Mouse (Mus musculus): ENCODE results near the gene Tcerg1l. TPM values are rescaled to one million over a fixed set of nuclear protein-coding genes. Genes with fewer than 3 reads are reported as not detected.
A peak's percentile ranks its signal among the peaks of the same experiment; 100 is the strongest.

Gene Tcerg1l
- polyA plus RNA-seq (2014; fragmentation: Nextera tagmentation; extraction: Ambion mirVana), result 0.38 and 0.44 TPM in 2 replicates

DNA sequence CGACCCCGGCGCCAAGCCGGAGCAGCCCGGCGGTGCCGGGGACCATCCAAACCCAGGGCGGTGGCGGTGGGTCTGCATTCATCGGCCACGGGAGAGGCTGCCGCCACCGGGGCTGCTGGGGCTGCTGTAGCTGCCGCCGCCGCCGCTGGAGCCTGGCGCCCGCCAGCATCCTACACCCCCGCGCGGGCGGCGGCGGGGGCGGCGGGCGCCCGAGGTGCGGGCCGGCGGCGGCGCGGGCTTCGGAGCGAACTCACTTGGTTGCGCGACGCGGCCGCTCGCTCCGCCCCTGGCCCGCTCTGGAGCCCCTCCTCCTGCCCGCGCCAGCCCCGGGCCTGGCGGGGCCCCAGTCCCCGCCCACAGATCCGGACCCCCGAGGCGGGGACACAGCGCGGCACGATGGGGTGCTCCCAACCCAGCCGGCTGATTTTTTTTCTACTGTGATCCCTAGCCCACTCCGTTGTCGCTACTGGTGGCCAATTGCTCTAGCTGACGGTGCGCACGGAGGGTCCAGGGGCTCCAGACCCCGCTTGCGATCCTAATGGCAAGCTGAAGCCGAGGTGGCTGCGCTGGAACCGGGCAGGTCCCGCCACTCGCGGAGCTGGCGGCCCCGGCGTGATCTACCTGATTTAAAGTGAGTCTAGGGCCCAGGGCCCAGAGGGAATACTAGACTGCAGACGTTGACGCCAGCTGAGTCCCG lies at the start of gene Tcerg1l:
TSS of gene Tcerg1l (minus strand) at position 246 of the 697 bp plus-strand sequence.
- Histone ChIP-seq H3K27me3 (ENCODE audit: control insufficient read depth, insufficient read depth, low read length) (peaks cover 50% of the 10 kb centered on the region), H3K4me3 (ENCODE audit: low read depth, low read length) (peak within 1 kb of the TSS; percentile 54), H3K9me3 (replicated peaks; ENCODE audit: control insufficient read depth, low read length) (no peaks in the 10 kb centered on the region), H3K4me1 (ENCODE audit: control insufficient read depth, insufficient read depth, low read length) (peaks cover 5% of the 10 kb centered on the region; the same call in 1 of the 2 replicates), H3K27ac (ENCODE audit: low read depth, low read length) (no peak within 1 kb of the TSS), H3K4me2 (peak within 1 kb of the TSS; percentile 99), H3K36me3 (ENCODE audit: control insufficient read depth, insufficient read depth, low read length) (no peaks in the 10 kb centered on the region), H3K9ac (ENCODE audit: low read depth, low read length) (no peak within 1 kb of the TSS)
- ATAC-seq (replicated peaks; ENCODE audit: insufficient number of reproducible peaks, low FRiP score, low TSS enrichment), result peak; percentile 69
- under 1% methylated on average over 61 of the region's 76 CpGs for WGBS (ENCODE audit: insufficient replicate concordance)

DNA sequence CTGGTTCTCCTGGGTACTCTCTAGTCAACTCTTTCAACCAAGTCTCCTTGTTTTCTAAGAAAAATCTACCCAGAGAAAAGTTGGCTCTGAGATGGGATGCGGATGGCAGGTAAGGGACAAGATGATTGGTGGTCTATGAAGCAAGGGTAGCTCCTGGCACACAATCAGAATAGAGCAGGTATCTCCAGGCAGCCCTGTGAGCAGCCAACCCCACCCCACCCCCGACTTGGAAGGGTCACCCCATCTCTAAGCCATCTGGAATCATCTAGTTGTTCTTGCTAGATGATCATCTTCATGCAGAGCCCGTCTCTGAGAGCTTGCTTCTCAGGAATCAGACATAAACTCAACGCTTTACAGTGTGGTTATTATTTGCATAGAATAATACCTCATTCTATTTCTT lies 44.6 kb upstream of the Tcerg1l start:
- H3K4me2 ChIP-seq, result no peak overlapping the region
- no peaks in the 10 kb centered on the region for H3K9me3 ChIP-seq (replicated peaks; ENCODE audit: control insufficient read depth, low read length)
- H3K4me3 ChIP-seq (ENCODE audit: low read depth, low read length), result no peak overlapping the region
- 64% methylated on average over 4 of the region's 4 CpGs for WGBS (ENCODE audit: insufficient replicate concordance)
- no peaks in the 10 kb centered on the region for H3K27me3 ChIP-seq (ENCODE audit: control insufficient read depth, insufficient read depth, low read length)
- ATAC-seq (replicated peaks; ENCODE audit: insufficient number of reproducible peaks, low FRiP score, low TSS enrichment), result no peak
- no peaks in the 10 kb centered on the region for H3K36me3 ChIP-seq (ENCODE audit: control insufficient read depth, insufficient read depth, low read length)
- H3K27ac ChIP-seq (ENCODE audit: low read depth, low read length), result no peak overlapping the region
- H3K9ac ChIP-seq (ENCODE audit: low read depth, low read length), result no peak overlapping the region
- H3K4me1 ChIP-seq (ENCODE audit: control insufficient read depth, insufficient read depth, low read length), result no peaks in the 10 kb centered on the region

DNA sequence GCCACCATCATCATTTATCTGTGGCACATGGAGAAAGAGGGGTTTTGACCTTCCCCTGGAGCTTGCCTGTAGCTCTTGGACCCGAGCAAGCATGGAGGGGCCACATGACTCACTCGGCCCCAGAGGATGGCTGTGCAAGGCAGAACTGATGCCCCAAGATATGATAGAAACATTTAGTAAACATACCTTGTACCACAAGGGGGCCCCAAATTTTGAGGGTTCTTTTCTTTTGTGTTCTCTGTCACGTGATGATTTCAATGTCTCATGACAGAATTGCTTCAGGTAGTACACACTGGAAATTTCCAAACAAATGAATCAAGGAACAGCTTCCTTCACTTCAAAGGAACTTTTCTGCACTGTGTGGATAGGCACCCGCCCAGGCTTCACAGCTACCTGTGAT lies 35.0 kb upstream of the Tcerg1l start:
- no peak overlapping the region for H3K4me2 ChIP-seq
- no peak overlapping the region for H3K4me3 ChIP-seq (ENCODE audit: low read depth, low read length)
- H3K36me3 ChIP-seq (ENCODE audit: control insufficient read depth, insufficient read depth, low read length), result no peaks in the 10 kb centered on the region
- H3K9ac ChIP-seq (ENCODE audit: low read depth, low read length), result no peak overlapping the region
- H3K27ac ChIP-seq (ENCODE audit: low read depth, low read length), result no peak overlapping the region
- no peaks in the 10 kb centered on the region for H3K9me3 ChIP-seq (replicated peaks; ENCODE audit: control insufficient read depth, low read length)
- WGBS (ENCODE audit: insufficient replicate concordance), result 55% methylated on average over 4 of the region's 4 CpGs
- ATAC-seq (replicated peaks; ENCODE audit: insufficient number of reproducible peaks, low FRiP score, low TSS enrichment), result no peak
- H3K4me1 ChIP-seq (ENCODE audit: control insufficient read depth, insufficient read depth, low read length), result no peaks in the 10 kb centered on the region
- H3K27me3 ChIP-seq (ENCODE audit: control insufficient read depth, insufficient read depth, low read length), result no peaks in the 10 kb centered on the region

DNA sequence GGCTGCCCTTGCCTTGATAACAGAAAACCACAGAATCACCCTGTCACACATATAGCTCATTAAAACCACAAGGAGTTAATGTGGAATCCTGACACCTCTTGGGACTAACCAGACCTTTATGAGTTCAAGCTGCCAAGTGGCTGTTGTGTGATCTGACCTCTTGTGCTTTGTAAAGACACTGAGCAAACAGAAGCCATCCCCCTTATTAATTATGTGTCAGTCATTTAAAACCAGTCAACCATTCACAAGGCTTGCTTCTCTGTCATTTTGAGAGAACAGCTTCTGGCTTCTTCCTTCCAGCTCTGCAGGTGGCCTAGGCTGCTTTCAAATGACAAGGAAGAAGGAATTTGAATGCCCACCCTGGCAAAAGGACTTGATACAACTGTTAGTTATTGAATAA lies 33.9 kb upstream of the Tcerg1l start:
- no peaks in the 10 kb centered on the region for H3K36me3 ChIP-seq (ENCODE audit: control insufficient read depth, insufficient read depth, low read length)
- no peaks in the 10 kb centered on the region for H3K27me3 ChIP-seq (ENCODE audit: control insufficient read depth, insufficient read depth, low read length)
- no peaks in the 10 kb centered on the region for H3K9me3 ChIP-seq (replicated peaks; ENCODE audit: control insufficient read depth, low read length)
- H3K27ac ChIP-seq (ENCODE audit: low read depth, low read length), result no peak overlapping the region
- H3K4me2 ChIP-seq, result no peak overlapping the region
- no peak overlapping the region for H3K9ac ChIP-seq (ENCODE audit: low read depth, low read length)
- no peak overlapping the region for H3K4me3 ChIP-seq (ENCODE audit: low read depth, low read length)
- no peak for ATAC-seq (replicated peaks; ENCODE audit: insufficient number of reproducible peaks, low FRiP score, low TSS enrichment)
- H3K4me1 ChIP-seq (ENCODE audit: control insufficient read depth, insufficient read depth, low read length), result no peaks in the 10 kb centered on the region

DNA sequence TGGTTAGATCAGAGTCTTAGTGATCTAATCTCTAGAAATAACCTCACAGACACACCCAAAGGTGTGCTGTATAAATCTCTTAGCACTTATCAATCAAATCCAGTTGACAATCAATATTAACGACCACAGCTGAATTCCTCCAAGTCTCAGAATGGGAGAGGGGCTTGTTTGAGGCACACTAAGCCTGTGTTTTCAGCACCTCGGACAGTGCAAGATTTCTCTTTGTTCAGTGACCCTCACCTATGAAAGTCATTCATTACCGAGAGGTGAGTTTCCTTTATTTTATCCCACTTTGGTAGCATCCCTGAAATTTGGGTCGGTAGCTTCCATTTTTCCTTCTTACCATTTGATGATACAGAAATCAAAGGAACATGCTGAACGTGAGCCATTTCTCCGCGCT lies 32.4 kb upstream of the Tcerg1l start:
- H3K9me3 ChIP-seq (replicated peaks; ENCODE audit: control insufficient read depth, low read length), result no peaks in the 10 kb centered on the region

DNA sequence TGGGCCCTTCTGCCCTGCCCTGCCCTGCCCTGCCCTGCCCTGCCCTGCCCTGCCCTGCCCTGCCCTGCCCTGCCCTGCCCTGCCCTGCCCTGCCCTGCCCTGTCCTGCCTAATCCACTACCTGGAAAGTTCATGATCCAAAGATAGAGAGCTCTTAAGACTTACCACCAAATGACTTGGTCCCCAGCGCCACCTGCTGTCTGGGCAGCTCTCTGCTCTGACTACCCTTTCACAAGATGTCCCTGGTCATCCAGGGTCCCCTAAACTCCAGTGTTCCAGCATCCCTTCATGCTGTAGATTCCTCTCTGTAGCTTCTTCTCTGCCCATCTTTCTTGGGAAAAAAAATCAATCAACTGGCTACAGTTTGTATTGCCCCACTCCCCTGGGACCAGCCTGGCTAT lies 31.3 kb upstream of the Tcerg1l start:
- Histone ChIP-seq H3K4me2 (no peak overlapping the region), H3K27me3 (ENCODE audit: control insufficient read depth, insufficient read depth, low read length) (no peaks in the 10 kb centered on the region), H3K27ac (ENCODE audit: low read depth, low read length) (no peak overlapping the region), H3K9ac (ENCODE audit: low read depth, low read length) (no peak overlapping the region), H3K4me3 (ENCODE audit: low read depth, low read length) (no peak overlapping the region), H3K9me3 (replicated peaks; ENCODE audit: control insufficient read depth, low read length) (no peaks in the 10 kb centered on the region), H3K4me1 (ENCODE audit: control insufficient read depth, insufficient read depth, low read length) (no peaks in the 10 kb centered on the region), H3K36me3 (ENCODE audit: control insufficient read depth, insufficient read depth, low read length) (no peaks in the 10 kb centered on the region)
- ATAC-seq (replicated peaks; ENCODE audit: insufficient number of reproducible peaks, low FRiP score, low TSS enrichment), result no peak
- WGBS (ENCODE audit: insufficient replicate concordance), result 29% methylated on average over 1 of the region's 1 CpGs

More for the DNA sequence above, 32.4 kb upstream of the Tcerg1l start:
- Histone ChIP-seq H3K36me3 (ENCODE audit: control insufficient read depth, insufficient read depth, low read length) (no peaks in the 10 kb centered on the region), H3K27me3 (ENCODE audit: control insufficient read depth, insufficient read depth, low read length) (no peaks in the 10 kb centered on the region), H3K4me2 (no peak overlapping the region), H3K4me1 (ENCODE audit: control insufficient read depth, insufficient read depth, low read length) (no peaks in the 10 kb centered on the region), H3K9ac (ENCODE audit: low read depth, low read length) (no peak overlapping the region), H3K27ac (ENCODE audit: low read depth, low read length) (no peak overlapping the region), H3K4me3 (ENCODE audit: low read depth, low read length) (no peak overlapping the region)
- 53% methylated on average over 7 of the region's 7 CpGs for WGBS (ENCODE audit: insufficient replicate concordance)
- no peak for ATAC-seq (replicated peaks; ENCODE audit: insufficient number of reproducible peaks, low FRiP score, low TSS enrichment)

DNA sequence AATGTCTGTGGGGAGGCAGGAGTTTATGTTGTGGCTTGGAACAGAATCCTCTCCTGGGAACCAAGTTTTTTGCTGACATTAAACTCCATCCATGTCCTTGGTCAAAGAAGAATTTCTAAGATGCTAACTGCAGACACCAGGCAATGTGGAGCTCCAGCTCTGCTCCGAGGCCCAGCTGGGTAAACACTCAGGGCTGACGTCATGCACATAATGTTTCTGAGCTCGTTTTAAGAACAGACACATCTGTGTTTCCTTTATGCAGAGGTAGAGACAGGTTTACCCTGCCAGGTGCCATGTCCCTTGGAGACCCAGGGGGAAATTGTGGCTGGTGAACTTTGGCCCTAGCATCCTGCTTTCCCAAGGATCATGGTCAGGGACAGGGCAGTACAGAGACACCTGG lies 29.9 kb upstream of the Tcerg1l start:
- no peak overlapping the region for H3K4me3 ChIP-seq (ENCODE audit: low read depth, low read length)
- H3K4me2 ChIP-seq, result no peak overlapping the region
- H3K27ac ChIP-seq (ENCODE audit: low read depth, low read length), result no peak overlapping the region
- H3K9ac ChIP-seq (ENCODE audit: low read depth, low read length), result no peak overlapping the region
- no peaks in the 10 kb centered on the region for H3K9me3 ChIP-seq (replicated peaks; ENCODE audit: control insufficient read depth, low read length)
- no peaks in the 10 kb centered on the region for H3K4me1 ChIP-seq (ENCODE audit: control insufficient read depth, insufficient read depth, low read length)
- no peaks in the 10 kb centered on the region for H3K27me3 ChIP-seq (ENCODE audit: control insufficient read depth, insufficient read depth, low read length)
- 42% methylated on average over 3 of the region's 3 CpGs for WGBS (ENCODE audit: insufficient replicate concordance)
- ATAC-seq (replicated peaks; ENCODE audit: insufficient number of reproducible peaks, low FRiP score, low TSS enrichment), result no peak
- H3K36me3 ChIP-seq (ENCODE audit: control insufficient read depth, insufficient read depth, low read length), result no peaks in the 10 kb centered on the region

DNA sequence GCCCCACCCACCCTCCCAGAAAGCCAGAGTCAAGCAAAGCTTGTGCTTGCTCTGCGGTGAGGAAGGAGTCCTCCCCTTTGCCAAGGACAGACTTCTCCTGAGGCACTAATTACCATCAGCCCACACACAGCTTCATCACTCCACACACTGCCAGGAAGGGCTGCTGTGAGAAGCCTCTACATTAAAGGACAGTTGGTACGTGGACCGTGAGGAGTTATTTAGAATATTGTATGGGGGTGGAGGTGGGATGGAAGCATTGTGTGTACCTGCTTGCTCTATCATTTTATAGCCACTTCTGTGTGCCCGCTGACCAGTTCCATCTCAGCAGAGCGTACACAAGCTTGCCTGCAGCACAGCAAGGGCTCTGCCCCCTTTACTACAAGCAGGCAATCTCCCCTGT lies 16.0 kb upstream of the Tcerg1l start:
- Histone ChIP-seq H3K27me3 (ENCODE audit: control insufficient read depth, insufficient read depth, low read length) (no peaks in the 10 kb centered on the region), H3K36me3 (ENCODE audit: control insufficient read depth, insufficient read depth, low read length) (no peaks in the 10 kb centered on the region), H3K9me3 (replicated peaks; ENCODE audit: control insufficient read depth, low read length) (no peaks in the 10 kb centered on the region), H3K4me1 (ENCODE audit: control insufficient read depth, insufficient read depth, low read length) (no peaks in the 10 kb centered on the region), H3K4me2 (no peak overlapping the region), H3K27ac (ENCODE audit: low read depth, low read length) (no peak overlapping the region), H3K9ac (ENCODE audit: low read depth, low read length) (no peak overlapping the region), H3K4me3 (ENCODE audit: low read depth, low read length) (no peak overlapping the region)
- no peak for ATAC-seq (replicated peaks; ENCODE audit: insufficient number of reproducible peaks, low FRiP score, low TSS enrichment)
- 77% methylated on average over 5 of the region's 5 CpGs for WGBS (ENCODE audit: insufficient replicate concordance)

DNA sequence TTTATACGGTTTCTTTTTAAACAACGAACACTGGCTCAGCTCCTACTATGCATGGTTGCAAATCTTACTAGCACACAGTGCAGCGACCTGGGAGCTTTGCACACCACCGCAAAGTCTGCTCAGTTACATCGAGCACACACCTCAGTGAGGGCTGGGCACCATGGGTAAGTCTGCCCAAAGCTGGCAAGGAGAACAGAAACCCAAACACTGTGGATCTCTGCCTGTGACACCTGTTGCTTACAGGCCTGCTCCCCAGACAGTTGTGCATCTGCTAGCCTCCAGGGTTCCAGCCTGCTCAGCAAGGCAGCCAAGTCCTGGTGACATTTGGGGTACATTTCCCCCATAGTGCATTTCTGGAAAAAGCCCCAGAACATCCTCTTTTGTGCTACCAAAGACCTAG lies 4.1 kb upstream of the Tcerg1l start:
- Histone ChIP-seq H3K9ac (ENCODE audit: low read depth, low read length) (no peak overlapping the region), H3K4me3 (ENCODE audit: low read depth, low read length) (no peak overlapping the region), H3K36me3 (ENCODE audit: control insufficient read depth, insufficient read depth, low read length) (no peaks in the 10 kb centered on the region), H3K4me2 (no peak overlapping the region), H3K27me3 (ENCODE audit: control insufficient read depth, insufficient read depth, low read length) (peaks cover 39% of the 10 kb centered on the region), H3K4me1 (ENCODE audit: control insufficient read depth, insufficient read depth, low read length) (peaks cover 5% of the 10 kb centered on the region; the same call in 1 of the 2 replicates), H3K9me3 (replicated peaks; ENCODE audit: control insufficient read depth, low read length) (no peaks in the 10 kb centered on the region), H3K27ac (ENCODE audit: low read depth, low read length) (no peak overlapping the region)
- ATAC-seq (replicated peaks; ENCODE audit: insufficient number of reproducible peaks, low FRiP score, low TSS enrichment), result no peak
- 82% methylated on average over 5 of the region's 5 CpGs for WGBS (ENCODE audit: insufficient replicate concordance)
